Mouse (Mus musculus): ENCODE measurements around the gene Upf1. TPM values are rescaled to one million over a fixed set of nuclear protein-coding genes. Genes with fewer than 3 reads are reported as not detected.

The Upf1 gene
- total RNA-seq (2015) = 13.9 and 15.3 TPM in 2 replicates
- total RNA-seq (2017) = 32.3 and 32.5 TPM in 2 replicates

DNA sequence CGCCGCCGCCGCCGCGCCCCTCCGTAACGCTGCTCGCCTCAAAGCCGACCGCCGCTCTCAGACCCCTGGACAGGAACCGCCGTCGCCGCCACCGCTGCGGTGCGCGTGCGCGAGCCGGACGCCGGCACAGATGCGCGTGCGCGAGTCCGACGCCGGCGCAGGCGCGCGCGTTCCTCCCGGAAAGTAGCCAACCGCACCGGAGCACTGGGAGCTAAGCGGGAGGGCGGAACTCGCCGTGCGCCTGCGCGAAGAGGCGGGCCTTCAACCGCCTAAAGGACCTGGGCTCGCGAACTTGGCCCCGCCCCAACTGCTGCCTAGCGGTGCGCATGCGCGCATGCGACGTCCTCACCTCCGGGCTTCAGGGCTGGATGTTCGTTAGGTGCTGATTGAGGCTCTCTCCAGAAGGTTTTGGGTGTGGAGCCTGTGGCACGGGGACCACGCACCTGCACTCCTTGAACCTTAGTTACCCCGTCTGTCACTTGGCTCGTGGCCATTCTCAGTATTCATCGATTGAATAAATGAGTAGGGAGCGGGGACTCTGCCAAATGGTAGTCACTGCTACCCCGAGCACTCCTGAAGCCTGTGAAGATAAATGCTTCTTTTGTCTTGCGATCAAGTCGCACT is at the start of gene Upf1:
TSS of gene Upf1 (minus strand) at position 85 of the 624 bp plus-strand sequence.
- peak; percentile 75 for ATAC-seq (replicated peaks; ENCODE audit: poor library complexity)

GRCm38 (mm10) chr8:70397611-70398563 is 44.8 kb upstream of the Upf1 start:
- no peak for ATAC-seq (replicated peaks; ENCODE audit: poor library complexity)

- no peak for ATAC-seq (replicated peaks; ENCODE audit: poor library complexity)
Observed at GRCm38 (mm10) chr8:70396184-70396583, 43.1 kb upstream of the Upf1 start.

DNA sequence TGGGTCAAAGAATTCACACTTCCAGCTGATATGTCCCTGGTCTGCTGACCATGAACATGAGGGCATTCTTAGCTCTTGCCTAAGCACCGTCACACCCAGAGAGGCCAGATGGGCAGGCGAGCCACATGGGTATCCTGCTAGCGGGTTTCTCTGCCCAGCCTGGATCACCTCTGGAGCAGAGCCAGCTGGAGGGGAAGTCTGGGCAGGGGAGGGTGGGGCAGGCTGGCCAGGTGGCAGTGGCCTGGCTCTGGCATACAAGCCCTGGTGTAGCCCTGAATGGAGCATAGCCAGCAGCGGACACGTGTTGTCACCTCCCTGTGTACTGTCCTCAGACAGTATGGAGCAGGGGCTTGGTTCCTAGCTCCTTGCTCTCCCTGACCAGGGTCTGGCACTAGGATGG is 42.6 kb upstream of the Upf1 start:
- no peak for ATAC-seq (replicated peaks; ENCODE audit: poor library complexity)

DNA sequence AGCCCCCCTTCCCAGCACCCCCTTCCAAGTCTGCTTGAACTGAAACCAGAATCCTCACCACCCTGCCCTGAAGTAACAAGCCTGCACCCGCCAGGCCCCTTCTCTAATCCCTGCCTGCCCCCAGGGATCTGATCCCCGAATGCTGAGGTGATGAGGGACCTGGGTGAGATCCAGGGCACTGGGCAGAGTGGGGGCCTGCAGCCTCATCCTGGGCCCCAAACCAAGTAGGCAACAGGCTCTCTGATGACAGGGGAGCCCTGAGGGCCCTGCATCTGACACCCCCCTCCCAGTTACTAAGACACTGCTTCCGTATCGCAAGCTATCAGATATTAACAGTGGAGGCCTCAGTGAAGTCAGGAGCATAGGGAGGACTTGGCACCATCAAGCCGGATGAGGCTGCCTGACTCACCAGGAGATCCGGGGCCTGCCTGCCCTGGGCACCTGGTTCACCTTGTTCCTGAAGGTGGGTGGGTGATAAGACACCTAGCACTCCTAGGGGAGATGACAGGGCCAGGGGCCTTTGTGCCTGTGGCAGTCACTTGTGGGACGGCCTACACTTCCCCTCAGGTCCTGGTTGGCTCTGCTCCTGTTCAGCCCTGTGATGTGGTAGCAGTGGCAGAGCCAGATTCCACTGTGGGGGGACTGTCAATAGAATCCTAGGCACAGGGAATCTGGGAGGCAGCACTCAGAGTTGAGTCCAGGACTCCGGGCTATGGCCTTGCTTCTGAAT is 41.4 kb upstream of the Upf1 start:
- no peak for ATAC-seq (replicated peaks; ENCODE audit: poor library complexity)

- no peak for ATAC-seq (replicated peaks; ENCODE audit: poor library complexity)
Observed at GRCm38 (mm10) chr8:70393087-70393486, 40.0 kb upstream of the Upf1 start.

DNA sequence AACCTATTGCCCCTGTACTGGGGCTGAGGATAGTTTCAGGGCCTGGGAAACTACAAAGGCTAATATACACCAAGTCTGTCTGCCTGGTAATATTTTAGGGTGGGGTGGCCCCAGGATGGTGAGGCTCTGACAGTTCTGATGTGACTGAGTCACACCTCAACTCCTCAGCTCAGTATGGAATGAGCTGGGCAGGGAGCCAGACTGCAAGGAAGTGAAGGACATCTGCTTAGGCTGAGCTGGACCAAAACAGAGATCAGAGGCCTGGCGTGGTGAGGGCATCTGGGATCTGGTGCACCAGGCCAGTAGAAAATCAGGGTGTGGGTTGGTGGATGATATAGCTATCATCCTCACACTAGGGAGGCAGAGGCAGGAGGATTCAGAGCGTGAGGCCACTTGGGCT is 36.6 kb upstream of the Upf1 start:
- ATAC-seq (replicated peaks; ENCODE audit: poor library complexity) = no peak

- peak; percentile 88 for ATAC-seq (replicated peaks; ENCODE audit: poor library complexity)
Observed at GRCm38 (mm10) chr8:70383287-70383686, 30.2 kb upstream of the Upf1 start.

- no peak for ATAC-seq (replicated peaks; ENCODE audit: poor library complexity)
Observed at GRCm38 (mm10) chr8:70380069-70380468, 27.0 kb upstream of the Upf1 start.

- ATAC-seq (replicated peaks; ENCODE audit: poor library complexity) = no peak
Observed at GRCm38 (mm10) chr8:70377049-70377448, 24.0 kb upstream of the Upf1 start.

DNA sequence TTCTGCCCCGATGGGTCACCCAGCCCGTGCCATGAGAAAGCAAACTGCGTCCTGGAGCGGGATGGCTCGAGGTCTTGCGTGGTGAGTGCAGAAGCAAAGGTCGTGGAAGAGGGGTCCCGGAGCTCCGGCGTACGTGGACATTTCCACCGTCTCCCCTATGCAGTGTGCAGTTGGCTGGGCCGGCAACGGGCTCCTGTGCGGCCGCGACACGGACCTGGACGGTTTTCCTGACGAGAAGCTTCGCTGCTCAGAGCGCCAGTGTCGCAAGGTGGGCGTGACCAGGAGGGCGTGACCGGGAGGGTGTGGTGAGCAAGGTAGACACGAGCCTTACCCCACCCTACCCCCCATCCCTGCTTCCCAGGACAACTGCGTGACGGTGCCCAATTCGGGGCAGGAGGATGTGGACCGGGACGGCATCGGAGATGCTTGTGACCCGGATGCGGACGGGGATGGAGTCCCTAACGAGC is 23.2 kb upstream of the Upf1 start:
- 0 out of 2 replicates have a peak, but pooled peaks have one; percentile 12 for ATAC-seq (replicated peaks; ENCODE audit: poor library complexity)

DNA sequence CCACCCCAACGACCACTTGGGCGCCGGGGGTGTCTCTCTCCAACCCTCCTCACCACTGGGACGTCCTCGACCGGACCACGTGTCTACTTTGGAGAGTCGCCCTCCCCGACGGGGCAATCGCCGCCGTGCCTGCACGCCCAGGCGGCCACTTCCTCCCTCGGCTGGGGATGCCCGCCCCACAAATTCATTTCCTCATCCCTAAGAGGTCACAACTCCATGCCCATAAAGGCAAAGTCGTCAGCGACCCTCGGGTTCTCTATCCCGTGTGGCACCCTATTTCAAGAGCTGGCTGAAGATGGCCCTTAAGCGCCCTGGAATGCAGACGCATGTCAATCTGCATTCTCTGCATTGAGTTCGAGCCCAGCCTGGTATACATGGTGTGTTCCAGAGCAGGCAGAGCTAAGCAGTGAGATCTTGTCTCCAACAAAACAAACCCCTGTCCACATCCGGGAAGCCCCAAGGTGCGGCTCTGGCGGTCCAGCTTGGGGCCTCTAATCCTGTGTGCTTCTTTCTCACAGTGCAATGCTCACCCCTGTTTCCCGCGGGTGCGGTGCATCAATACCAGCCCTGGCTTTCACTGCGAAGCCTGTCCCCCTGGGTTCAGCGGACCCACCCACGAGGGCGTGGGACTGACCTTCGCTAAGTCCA is 22.3 kb upstream of the Upf1 start:
- peak; percentile 36 for ATAC-seq (replicated peaks; ENCODE audit: poor library complexity)

DNA sequence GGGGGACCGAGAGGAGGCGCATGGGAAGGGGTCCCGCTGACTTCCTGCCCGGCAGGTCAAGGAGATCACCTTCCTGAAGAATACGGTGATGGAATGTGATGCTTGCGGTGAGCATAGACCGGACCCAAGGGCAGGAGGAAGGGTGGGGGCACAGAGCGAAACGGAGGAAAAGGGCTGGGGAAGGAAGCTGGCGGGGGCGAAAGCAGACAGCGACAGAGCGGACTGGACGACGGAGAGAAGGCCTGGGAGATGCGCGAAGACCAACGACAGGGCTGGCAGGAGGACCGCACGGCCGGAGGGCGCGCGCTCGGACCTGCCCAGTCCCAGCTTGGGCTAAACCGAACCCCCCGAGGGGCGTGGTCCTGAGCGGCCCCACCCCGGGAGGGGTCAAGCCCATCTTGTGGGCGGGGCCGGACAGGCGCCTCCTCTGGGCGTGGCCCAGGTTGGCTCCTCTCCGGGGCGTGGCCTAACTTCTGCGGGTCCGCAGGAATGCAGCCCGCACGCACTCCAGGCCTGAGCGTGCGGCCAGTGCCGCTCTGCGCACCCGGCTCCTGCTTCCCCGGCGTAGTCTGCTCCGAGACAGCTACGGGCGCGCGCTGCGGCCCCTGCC is 21.3 kb upstream of the Upf1 start:
- peak; percentile 49 for ATAC-seq (replicated peaks; ENCODE audit: poor library complexity)

GRCm38 (mm10) chr8:70373397-70374317 is 20.6 kb upstream of the Upf1 start, which contains the start of gene Comp:
Gene Comp (plus strand): TSS chr8:70373558.
- no peak for ATAC-seq (replicated peaks; ENCODE audit: poor library complexity)

GRCm38 (mm10) chr8:70371951-70372350 is 18.9 kb upstream of the Upf1 start:
- ATAC-seq (replicated peaks; ENCODE audit: poor library complexity) = no peak

- ATAC-seq (replicated peaks; ENCODE audit: poor library complexity) = no peak
Observed at GRCm38 (mm10) chr8:70370476-70370875, 17.4 kb upstream of the Upf1 start.

GRCm38 (mm10) chr8:70366588-70366987 is 13.5 kb upstream of the Upf1 start:
- ATAC-seq (replicated peaks; ENCODE audit: poor library complexity) = no peak

DNA sequence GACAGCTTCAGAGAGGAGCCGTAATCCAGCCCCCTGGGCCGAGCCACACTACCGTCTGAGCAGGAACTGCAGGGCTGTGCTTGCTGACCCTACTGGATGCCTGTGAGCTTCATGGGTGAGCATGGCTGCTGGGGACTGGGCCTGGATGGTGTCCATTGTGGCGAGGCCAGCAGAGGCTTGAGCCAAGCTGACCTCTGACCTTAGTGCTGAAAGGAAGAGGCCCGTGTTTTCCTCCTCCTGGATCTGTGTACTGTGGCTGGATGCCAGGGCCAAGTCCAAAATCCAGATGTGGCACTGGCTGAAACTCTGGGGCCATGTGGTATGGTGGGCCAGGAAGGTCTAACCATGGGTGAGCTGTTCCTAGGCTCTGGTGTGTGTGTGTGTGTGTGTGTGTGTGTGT is 11.0 kb upstream of the Upf1 start:
- ATAC-seq (replicated peaks; ENCODE audit: poor library complexity) = no peak

DNA sequence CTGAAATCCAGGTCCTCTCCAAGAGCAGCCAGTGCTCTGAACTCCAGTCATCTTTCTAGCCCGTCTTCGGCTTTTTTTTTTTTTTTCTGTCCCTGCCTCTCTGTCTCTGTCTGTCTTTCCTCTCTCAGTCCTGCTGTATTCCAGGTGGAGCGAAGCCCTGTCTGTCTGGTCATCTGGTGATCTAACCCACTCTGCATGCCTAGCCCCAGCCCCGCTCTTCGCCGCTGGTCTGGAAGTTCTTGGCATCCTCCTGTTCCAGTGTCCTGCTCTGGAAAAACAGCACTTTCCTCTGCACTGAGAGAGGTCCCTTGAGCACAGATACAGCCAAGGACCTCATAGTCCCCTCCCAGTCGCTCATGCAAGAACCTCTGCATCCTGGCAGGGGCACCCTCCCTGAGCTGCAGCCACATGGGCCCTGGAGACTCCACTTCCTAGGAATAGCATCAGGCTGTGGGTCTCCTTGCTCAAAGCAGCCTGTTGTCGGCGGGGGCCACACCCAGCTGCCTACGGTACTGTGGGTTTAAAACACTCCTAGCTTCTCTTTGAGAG is 8.5 kb upstream of the Upf1 start:
- no peak for ATAC-seq (replicated peaks; ENCODE audit: poor library complexity)

Data from megakaryocyte progenitor cell, adult 5-6 weeks (primary cell).